Mouse (Mus musculus) embryonic fibroblast, embryonic 13.5 days (primary cell): Measurements from ENCODE around the gene 9430097D07Rik.

ENCODE experiments used
- CTCF ChIP-seq: IDR thresholded peaks from 2 replicates; pipeline ENCODE4 v1.5.1; 2011; ENCODE audit warnings: mild to moderate bottlenecking, control low read depth, low read length, moderate library complexity, borderline replicate concordance; ENCODE audit not compliant: insufficient read depth
- POLR2A ChIP-seq: IDR thresholded peaks from 2 replicates; pipeline ENCODE4 v1.6.1; 2011; ENCODE audit warnings: low read depth, mild to moderate bottlenecking, control low read depth, low read length, moderate library complexity

DNA sequence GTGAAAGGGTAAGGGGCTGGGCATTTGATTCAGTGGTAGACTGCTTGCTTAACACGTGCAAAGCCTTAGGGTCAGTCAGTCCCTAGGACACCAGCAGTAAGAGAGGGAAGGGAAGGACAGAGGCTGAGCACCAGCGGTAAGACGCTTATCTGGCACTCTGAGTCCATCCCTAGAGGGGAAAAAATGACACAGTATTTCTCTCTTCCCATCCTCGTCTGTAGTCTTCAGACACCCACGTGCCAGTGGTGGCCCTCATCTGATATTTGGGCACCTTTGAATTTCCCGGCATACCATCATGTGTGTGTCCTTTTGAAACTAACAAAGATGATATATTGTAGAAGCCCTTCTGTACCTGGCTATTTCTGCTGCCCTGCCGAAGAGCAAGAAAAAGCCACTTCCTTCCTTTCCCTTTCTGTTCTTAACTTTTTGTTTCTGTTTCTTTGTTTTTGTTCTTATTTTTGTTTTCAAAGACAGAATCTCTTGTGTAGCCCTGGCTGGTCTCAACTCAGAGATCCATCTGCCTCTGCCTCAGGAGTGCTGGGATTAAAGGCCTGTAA lies 21.8 kb downstream of the 9430097D07Rik start:
- TF ChIP-seq CTCF (no peak), POLR2A (no peak)
